Mouse (Mus musculus): ENCODE data around the gene Atp2c2. TPM values are rescaled to one million over a fixed set of nuclear protein-coding genes. Genes with fewer than 3 reads are reported as not detected.

The Atp2c2 gene
- polyA plus RNA-seq, 1 experiment from 2014 or later, result 0.32 TPM

DNA sequence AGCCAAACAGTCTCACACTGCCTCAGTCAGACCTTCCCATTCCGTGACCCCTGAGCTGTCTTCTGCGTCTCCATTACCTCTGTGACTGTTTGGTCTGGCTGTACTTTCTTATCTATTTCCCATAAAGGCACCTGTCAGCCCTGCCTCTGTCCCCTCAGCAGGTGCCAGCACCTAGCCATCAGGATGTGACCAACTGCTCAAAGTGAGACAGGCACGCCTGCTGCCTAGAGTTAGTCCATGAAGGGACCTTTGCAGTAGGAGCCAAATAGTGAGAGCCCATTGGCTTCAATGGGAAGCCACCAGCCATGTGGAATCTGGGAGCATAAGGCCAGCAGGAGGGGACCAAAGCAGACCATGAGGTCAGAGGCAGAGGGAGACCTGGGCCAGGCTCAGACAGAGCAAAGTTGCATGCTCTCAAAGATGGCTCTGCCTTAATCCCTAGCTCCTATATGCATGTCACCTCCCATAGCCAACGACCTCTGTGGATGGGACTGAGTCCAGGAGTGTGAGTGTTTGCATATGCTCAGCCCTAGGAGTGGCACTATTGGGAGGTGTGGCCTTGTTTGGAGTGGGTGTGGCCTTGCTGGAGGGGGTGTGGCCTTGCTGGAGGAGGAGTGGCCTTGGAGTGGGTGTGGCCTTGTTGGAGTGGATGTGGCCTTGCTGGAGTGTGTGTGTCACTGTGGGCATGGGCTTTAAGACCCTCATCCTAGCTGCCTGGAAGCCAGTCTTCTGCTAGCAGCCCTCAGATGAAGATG is 81.5 kb downstream of the Atp2c2 start:
- Histone ChIP-seq H3K9me3 (no peaks in the 10 kb centered on the region), H3K36me3 (no peaks in the 10 kb centered on the region), H3K27ac (replicated peaks) (no peak overlapping the region), H3K27me3 (no peaks in the 10 kb centered on the region), H3K4me1 (replicated peaks) (peaks cover 33% of the 10 kb centered on the region), H3K4me3 (no peak overlapping the region), H3K9ac (no peak overlapping the region), H3K4me2 (no peak overlapping the region)
- ATAC-seq (ENCODE audit: low FRiP score, low read depth), result no peak
- WGBS, result 74% methylated on average over 4 of the region's 4 CpGs

DNA sequence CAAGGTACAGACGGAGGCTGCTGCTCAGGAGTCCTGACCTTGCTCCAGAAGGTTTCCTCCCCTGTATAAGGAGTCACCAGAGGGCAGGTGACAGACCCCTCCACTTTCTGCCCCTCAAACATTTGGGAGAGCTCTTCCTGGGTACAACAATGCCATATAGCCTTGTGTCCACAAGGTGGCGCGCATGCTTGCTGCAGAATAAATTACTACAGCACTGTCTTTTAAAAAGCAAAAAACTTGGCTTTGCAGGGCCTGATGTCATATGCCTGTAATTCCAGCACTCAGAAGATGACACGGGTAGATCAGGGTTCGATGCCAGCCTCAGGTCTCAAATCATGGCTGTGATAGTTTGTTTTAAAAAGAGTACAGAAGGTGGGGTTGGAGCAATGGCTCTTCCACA is 82.9 kb downstream of the Atp2c2 start:
- ATAC-seq (ENCODE audit: low FRiP score, low read depth), result no peak
- 5% methylated on average over 5 of the region's 5 CpGs for WGBS
- Histone ChIP-seq H3K4me1 (replicated peaks) (peaks cover 22% of the 10 kb centered on the region), H3K36me3 (no peaks in the 10 kb centered on the region), H3K9me3 (no peaks in the 10 kb centered on the region), H3K9ac (no peak overlapping the region), H3K4me3 (no peak overlapping the region), H3K27me3 (no peaks in the 10 kb centered on the region), H3K4me2 (no peak overlapping the region), H3K27ac (replicated peaks) (no peak overlapping the region)

DNA sequence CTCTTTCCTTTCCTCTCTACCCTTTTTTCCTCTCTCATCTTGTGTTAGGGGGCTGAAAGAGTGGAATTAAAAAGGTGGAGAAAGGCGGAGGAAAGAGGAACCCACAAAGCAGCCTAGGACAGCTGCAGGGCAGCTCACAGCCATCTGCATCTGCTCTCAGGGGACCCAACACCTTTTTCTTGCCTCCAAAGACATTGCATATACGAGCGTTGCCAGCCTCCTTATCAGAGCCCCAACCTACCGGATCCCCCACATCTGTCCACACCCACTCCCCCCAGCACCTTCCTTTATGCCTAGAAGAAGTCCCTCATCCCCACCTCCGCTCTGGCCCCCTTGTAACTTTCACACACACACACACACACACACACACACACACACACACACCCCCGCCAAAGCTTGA is 83.8 kb downstream of the Atp2c2 start:
- Histone ChIP-seq H3K4me3 (no peak overlapping the region), H3K9me3 (no peaks in the 10 kb centered on the region), H3K36me3 (no peaks in the 10 kb centered on the region), H3K9ac (no peak overlapping the region), H3K27me3 (no peaks in the 10 kb centered on the region), H3K27ac (replicated peaks) (no peak overlapping the region), H3K4me1 (replicated peaks) (peaks cover 18% of the 10 kb centered on the region), H3K4me2 (no peak overlapping the region)
- WGBS, result 76% methylated on average over 6 of the region's 6 CpGs
- no peak for ATAC-seq (ENCODE audit: low FRiP score, low read depth)

DNA sequence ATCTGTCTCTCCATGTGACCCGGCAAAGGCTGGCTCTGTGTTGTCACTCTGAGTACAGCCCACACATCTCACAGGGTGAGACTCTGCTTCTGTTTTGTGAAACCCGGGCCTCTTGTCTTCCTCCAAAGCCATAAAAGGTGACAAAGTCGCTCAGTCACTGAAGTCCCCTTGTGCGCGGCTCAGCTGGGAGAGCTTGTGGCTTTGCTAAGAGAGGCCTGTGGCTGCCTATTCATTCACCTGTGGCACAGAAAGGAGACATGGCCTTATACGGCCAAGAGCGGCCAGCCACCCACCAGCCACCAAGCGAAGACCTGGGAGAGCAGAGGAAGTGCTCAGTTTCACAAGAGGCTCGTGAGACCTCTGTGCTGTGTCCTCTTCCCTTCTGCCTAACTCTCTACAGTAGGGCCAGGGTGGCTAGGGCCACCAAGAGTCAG is 84.3 kb downstream of the Atp2c2 start:
- peaks cover 13% of the 10 kb centered on the region for H3K4me1 ChIP-seq (replicated peaks)
- H3K4me3 ChIP-seq, result no peak overlapping the region
- H3K9me3 ChIP-seq, result no peaks in the 10 kb centered on the region
- H3K27me3 ChIP-seq, result no peaks in the 10 kb centered on the region
- no peak for ATAC-seq (ENCODE audit: low FRiP score, low read depth)
- WGBS, result 56% methylated on average over 9 of the region's 9 CpGs
- no peak overlapping the region for H3K4me2 ChIP-seq
- no peak overlapping the region for H3K27ac ChIP-seq (replicated peaks)
- H3K36me3 ChIP-seq, result no peaks in the 10 kb centered on the region
- H3K9ac ChIP-seq, result no peak overlapping the region

DNA sequence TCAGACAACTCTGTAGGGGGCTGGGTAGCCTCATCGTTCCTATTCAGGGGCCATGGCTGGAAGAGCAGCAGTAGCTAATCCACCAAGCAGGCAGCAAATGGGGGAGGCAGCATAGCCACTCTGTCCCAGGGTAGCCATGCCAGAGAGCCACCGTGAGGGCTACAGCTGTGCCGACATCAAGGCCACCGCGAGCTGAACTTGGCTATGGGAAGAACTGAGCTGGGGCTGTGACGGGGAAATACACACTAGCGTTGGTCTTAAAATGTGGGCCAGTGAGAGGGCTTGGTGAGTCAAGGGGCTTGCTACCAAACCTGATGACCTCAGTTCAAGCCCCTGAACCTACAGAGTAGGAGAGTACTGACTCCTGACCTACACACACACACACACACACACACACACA is 84.9 kb downstream of the Atp2c2 start:
- Histone ChIP-seq H3K9ac (no peak overlapping the region), H3K4me1 (replicated peaks) (peaks cover 13% of the 10 kb centered on the region), H3K4me2 (no peak overlapping the region), H3K4me3 (no peak overlapping the region), H3K36me3 (no peaks in the 10 kb centered on the region), H3K27ac (replicated peaks) (no peak overlapping the region), H3K9me3 (no peaks in the 10 kb centered on the region), H3K27me3 (no peaks in the 10 kb centered on the region)
- no peak for ATAC-seq (ENCODE audit: low FRiP score, low read depth)
- WGBS, result 62% methylated on average over 7 of the region's 7 CpGs

DNA sequence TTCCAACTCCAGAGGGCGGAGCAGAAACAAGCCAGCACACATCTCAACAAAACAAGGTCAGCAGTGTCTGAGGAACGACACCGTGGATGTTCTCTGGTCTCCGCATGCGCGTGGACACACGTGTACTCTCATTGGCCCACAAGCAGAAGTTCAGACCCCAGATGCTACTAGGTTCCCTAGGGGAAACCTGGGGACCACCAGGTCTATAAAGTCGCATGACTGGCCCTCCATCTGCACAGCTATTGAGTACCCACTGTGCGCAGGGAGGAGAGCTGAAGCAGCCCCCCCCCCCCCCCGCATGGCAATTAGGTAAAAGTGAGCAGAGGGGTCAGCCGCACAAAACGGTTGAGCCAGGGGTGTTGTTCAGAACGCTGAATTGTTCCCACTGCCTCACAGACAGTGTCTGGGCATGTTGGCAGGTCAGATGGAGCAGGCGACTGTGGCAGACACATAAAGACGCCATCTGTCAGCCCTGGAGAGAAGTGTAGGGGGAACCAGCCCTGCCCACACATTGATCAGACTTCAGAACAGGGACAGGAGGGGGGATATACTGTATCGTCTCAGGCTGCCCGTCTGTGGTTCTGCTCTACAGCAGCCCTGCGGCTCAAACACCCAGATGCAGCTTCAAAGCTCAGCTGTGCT is 86.1 kb downstream of the Atp2c2 start:
- Histone ChIP-seq H3K27ac (replicated peaks) (no peak overlapping the region), H3K27me3 (no peaks in the 10 kb centered on the region), H3K36me3 (no peaks in the 10 kb centered on the region), H3K9me3 (no peaks in the 10 kb centered on the region), H3K4me3 (no peak overlapping the region), H3K4me2 (0 out of 2 replicates have a peak overlapping the region, but pooled peaks have one; percentile 23), H3K9ac (no peak overlapping the region), H3K4me1 (replicated peaks) (peaks cover 16% of the 10 kb centered on the region)
- peak; percentile 29; the same call in 1 of the 2 replicates for ATAC-seq (ENCODE audit: low FRiP score, low read depth)
- WGBS, result 24% methylated on average over 18 of the region's 18 CpGs

DNA sequence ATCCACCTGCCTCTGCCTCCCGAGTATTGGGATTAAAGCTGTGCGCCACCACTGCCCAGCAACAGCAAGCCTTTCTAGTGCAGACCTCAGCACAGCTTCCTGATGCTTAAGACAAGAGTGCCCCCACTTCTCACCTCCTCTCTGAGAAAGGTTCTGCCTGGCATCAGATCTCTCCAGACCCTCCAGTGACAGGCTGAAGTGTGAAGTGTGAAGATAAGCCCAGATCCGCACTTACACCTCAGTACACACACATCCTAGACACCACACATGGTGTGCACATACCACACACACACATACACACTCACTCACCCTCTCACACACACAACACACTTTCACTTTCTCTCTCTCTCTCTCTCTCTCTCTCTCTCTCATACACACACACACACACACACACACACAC is 87.1 kb downstream of the Atp2c2 start:
- 81% methylated on average over 3 of the region's 3 CpGs for WGBS
- ATAC-seq (ENCODE audit: low FRiP score, low read depth), result no peak
- H3K36me3 ChIP-seq, result no peaks in the 10 kb centered on the region
- no peak overlapping the region for H3K9ac ChIP-seq
- no peak overlapping the region for H3K4me2 ChIP-seq
- no peaks in the 10 kb centered on the region for H3K9me3 ChIP-seq
- H3K4me3 ChIP-seq, result no peak overlapping the region
- H3K27me3 ChIP-seq, result no peaks in the 10 kb centered on the region
- H3K27ac ChIP-seq (replicated peaks), result no peak overlapping the region
- H3K4me1 ChIP-seq (replicated peaks), result peaks cover 21% of the 10 kb centered on the region

DNA sequence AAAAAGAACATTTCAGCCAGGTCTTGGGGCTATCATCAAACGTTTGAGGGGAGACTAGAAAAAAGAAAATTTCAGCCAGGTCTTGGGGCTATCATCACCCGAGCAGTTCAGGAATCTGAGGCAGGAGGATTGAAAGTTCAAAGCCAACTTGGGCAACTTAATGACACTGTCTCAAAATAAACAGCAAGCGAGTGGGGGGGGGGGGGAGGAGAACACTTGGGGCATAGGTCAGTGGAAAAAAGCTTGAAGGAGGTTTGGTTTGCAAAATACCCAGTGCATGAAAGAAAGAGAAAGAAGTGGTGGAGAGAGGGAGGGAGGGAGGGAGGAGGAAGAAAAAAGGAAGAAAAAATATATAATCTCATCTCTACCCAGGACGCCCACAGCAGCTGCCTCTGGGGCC is 87.5 kb downstream of the Atp2c2 start:
- Histone ChIP-seq H3K4me3 (no peak overlapping the region), H3K36me3 (no peaks in the 10 kb centered on the region), H3K27ac (replicated peaks) (no peak overlapping the region), H3K9ac (no peak overlapping the region), H3K27me3 (no peaks in the 10 kb centered on the region), H3K4me2 (no peak overlapping the region), H3K4me1 (replicated peaks) (peaks cover 26% of the 10 kb centered on the region), H3K9me3 (no peaks in the 10 kb centered on the region)
- ATAC-seq (ENCODE audit: low FRiP score, low read depth), result no peak
- 62% methylated on average over 4 of the region's 4 CpGs for WGBS

DNA sequence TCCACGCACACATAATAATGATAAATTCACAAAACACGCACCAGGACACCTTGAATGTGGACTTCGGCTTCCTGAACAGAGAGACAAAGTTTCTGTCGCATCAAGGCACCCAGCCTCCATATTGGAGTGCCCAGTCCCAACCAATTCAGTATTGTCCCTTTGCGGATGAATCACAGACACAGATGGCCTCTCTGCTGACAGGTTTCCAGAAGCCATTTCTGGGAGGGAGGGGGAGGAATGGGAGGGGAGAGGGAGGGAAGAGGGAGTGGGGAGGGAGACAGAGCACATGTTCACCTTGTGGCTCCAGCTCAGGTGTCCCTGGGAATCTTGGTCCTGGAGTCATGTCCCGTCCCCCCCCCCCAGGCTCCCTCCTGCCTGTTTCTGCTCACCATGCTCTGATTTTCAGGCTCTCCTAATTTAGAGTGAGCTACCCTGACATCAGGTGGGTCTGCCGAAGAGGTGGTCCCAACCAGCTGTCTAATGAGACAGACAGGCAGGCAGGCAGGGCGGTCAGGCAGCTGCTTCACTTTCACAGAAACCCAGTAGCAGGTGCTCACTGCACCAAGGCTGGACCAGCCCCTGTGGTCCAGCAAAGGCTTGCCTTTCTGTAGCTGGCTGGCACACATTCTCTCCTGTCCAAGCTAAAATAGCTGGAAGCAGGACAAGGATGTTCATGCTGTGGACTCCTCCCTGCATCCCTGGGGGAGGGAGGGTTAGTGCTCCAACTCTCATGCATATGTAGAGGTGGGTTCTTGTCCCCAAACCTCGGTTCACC is 89.0 kb downstream of the Atp2c2 start:
- Histone ChIP-seq H3K9me3 (no peaks in the 10 kb centered on the region), H3K27ac (replicated peaks) (0 out of 2 replicates have a peak overlapping the region, but pooled peaks have one; percentile 10), H3K27me3 (no peaks in the 10 kb centered on the region), H3K4me2 (no peak overlapping the region), H3K4me1 (replicated peaks) (peaks cover 29% of the 10 kb centered on the region), H3K36me3 (no peaks in the 10 kb centered on the region), H3K4me3 (no peak overlapping the region), H3K9ac (no peak overlapping the region)
- WGBS, result 64% methylated on average over 9 of the region's 9 CpGs
- ATAC-seq (ENCODE audit: low FRiP score, low read depth), result no peak

DNA sequence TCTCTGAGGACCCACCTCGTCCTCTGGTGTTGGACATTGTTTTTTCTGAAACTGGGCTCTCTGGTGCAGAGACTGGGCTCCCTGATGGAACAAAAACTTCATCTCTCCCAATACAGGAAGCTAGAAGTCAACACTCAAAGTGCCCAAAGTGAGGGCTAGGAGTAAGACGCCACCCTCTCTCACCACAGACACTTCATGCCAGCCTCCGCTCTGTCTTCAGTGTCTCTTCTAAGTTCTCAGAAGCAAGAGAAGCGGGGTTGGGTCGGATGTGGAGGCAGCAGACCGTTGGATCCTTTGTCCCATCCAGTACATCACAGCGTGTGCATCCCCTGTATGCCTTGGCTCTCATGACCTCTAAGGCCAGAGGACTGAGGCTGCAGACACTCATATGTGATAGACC is 89.8 kb downstream of the Atp2c2 start:
- Histone ChIP-seq H3K9me3 (no peaks in the 10 kb centered on the region), H3K4me3 (no peak overlapping the region)
- 80% methylated on average over 7 of the region's 7 CpGs for WGBS

DNA sequence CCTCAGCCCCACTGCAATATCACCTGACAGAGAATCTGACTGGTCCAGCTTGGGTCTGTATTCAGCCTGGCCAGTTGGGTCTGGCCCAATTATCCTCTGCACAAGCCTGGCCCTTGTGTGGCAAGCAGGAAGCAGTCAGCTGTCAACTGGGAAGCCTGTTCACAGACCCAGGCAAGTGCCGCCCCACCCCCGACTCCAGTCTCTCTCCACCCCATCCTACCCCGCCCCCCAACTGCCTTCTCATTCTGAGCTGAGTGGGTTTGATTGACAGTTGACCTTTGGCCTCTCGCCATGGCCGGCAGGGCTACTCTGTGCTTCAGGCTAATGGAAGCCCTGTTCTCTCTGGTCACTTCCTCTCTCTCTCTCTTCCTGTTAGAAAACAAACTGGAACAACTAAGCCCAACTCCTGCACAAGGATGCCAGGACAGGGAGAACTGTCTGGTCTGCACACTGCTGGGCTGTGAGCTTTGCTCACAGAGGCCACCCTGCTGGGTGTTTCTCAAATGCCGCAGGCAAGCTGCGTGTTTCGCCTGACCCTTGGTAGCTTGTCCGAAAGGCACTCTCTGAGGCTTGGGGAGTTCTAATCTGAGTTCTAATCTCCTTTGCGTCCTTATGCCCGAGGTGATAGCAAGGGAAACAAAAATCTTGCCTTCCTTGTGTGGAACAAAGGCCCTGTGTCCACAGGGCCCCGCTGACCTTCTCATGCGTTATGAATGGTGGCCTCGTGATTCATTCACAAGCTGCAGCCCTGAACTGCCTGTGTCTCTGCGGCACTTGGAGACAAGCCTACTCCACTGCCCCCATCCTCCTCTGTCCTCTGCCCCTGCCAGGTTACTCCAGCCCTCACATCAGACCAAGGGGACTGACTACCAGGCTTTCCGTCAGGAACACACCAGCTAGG is 92.2 kb downstream of the Atp2c2 start:
- Histone ChIP-seq H3K9ac (no peak overlapping the region), H3K4me1 (replicated peaks) (peaks cover 16% of the 10 kb centered on the region), H3K36me3 (no peaks in the 10 kb centered on the region), H3K4me3 (no peak overlapping the region), H3K9me3 (no peaks in the 10 kb centered on the region), H3K27me3 (no peaks in the 10 kb centered on the region), H3K4me2 (no peak overlapping the region), H3K27ac (replicated peaks) (peak overlapping the region; percentile 63)
- whole genome bisulfite sequencing, result 12% methylated on average over 16 of the region's 16 CpGs
- peak; percentile 63; the same call in 1 of the 2 replicates for ATAC-seq (ENCODE audit: low FRiP score, low read depth)

More for the DNA sequence above, 89.8 kb downstream of the Atp2c2 start:
- Histone ChIP-seq H3K27ac (replicated peaks) (no peak overlapping the region), H3K4me2 (no peak overlapping the region), H3K36me3 (no peaks in the 10 kb centered on the region), H3K9ac (no peak overlapping the region), H3K4me1 (replicated peaks) (peaks cover 29% of the 10 kb centered on the region), H3K27me3 (no peaks in the 10 kb centered on the region)
- ATAC-seq (ENCODE audit: low FRiP score, low read depth), result no peak
